Mouse (Mus musculus): ENCODE measurements at regions not wholly inside any gene's neighbourhood (a gene's known extent, or its start where the extent isn't known, plus 50 kb on each side); places are given as distances from the start of the nearest gene placed in this dataset.

GRCm38 (mm10) chr16:63016144-63016543 is 162.0 kb downstream of the Pros1 start:
- H3K36me3 ChIP-seq (ENCODE audit: control insufficient read depth in 1 of 2, insufficient read depth in 2 of 2, low read length in 2 of 2), result no peaks in the 10 kb centered on the region
- H3K9me3 ChIP-seq (replicated peaks; ENCODE audit: insufficient read depth, low read length), result no peaks in the 10 kb centered on the region
- H3K4me3 ChIP-seq (ENCODE audit: control insufficient read depth in 1 of 2, insufficient read depth in 1 of 2, low read depth in 2 of 2, low read length in 2 of 2), result no peak overlapping the region
- peak; percentile 12 for DNase-seq (ENCODE audit: low read depth, low spot score)
- H3K27ac ChIP-seq (ENCODE audit: control insufficient read depth, low read depth, low read length), result no peak overlapping the region
- TF ChIP-seq SMC3 (IDR thresholded peaks at IDR 0.05; ENCODE audit: low read depth, low read length) (peak; percentile 30), RAD21 (IDR thresholded peaks at IDR 0.05; ENCODE audit: low read depth, low read length) (peak; percentile 33), ELF1 (IDR thresholded peaks at IDR 0.05; ENCODE audit: low read depth, low read length) (no peak), CTCF (IDR thresholded peaks at IDR 0.05 in 2 of 3, conservative IDR thresholded peaks at IDR 0.05 in 1 of 3; ENCODE audit: control insufficient read depth in 1 of 3, insufficient read depth in 1 of 3, low read depth in 2 of 3, low read length in 3 of 3, poor library complexity in 1 of 3, severe bottlenecking in 1 of 3) (peak in 2 of 3 experiments; percentile 29 to 49; a peak in 3 of 6 replicates)
- no peaks in the 10 kb centered on the region for H3K79me2 ChIP-seq (ENCODE audit: control insufficient read depth, insufficient read depth, low read length, poor library complexity)
- no peaks in the 10 kb centered on the region for H3K27me3 ChIP-seq (ENCODE audit: control insufficient read depth in 1 of 2, insufficient read depth in 2 of 2, low read length in 2 of 2)
- H3K9ac ChIP-seq (ENCODE audit: control insufficient read depth, low read depth, low read length, poor library complexity, severe bottlenecking), result no peak overlapping the region
- H3K4me1 ChIP-seq (ENCODE audit: control insufficient read depth in 1 of 2, insufficient read depth in 2 of 2, low read length in 2 of 2), result no peaks in the 10 kb centered on the region

- H3K36me3 ChIP-seq (ENCODE audit: control insufficient read depth in 1 of 2, insufficient read depth in 2 of 2, low read length in 2 of 2), result no peaks in the 10 kb centered on the region
- H3K4me3 ChIP-seq (ENCODE audit: control insufficient read depth in 1 of 2, insufficient read depth in 1 of 2, low read depth in 2 of 2, low read length in 2 of 2), result no peak overlapping the region
- no peak for DNase-seq (ENCODE audit: low read depth, low spot score)
- H3K27me3 ChIP-seq (ENCODE audit: control insufficient read depth in 1 of 2, insufficient read depth in 2 of 2, low read length in 2 of 2), result no peaks in the 10 kb centered on the region
- H3K4me1 ChIP-seq (ENCODE audit: control insufficient read depth in 1 of 2, insufficient read depth in 2 of 2, low read length in 2 of 2), result no peaks in the 10 kb centered on the region
- no peak for TF ChIP-seq TCF12 (IDR thresholded peaks at IDR 0.05; ENCODE audit: low read depth, low read length)
- TF ChIP-seq KAT2A (conservative IDR thresholded peaks at IDR 0.05; ENCODE audit: low read depth, low read length), result no peak
- TF ChIP-seq USF1 (IDR thresholded peaks at IDR 0.05; ENCODE audit: low read depth, low read length), result no peak
- no peak for TF ChIP-seq MEF2A (IDR thresholded peaks at IDR 0.05; ENCODE audit: extremely low read depth, insufficient replicate concordance, low read depth, low read length, poor library complexity, severe bottlenecking)
- no peak for TF ChIP-seq USF2 (IDR thresholded peaks at IDR 0.05; ENCODE audit: borderline replicate concordance in 1 of 2, insufficient read depth in 1 of 2, low read depth in 1 of 2, low read length in 2 of 2)
- no peak for TF ChIP-seq MYC (IDR thresholded peaks at IDR 0.05; ENCODE audit: low read depth, low read length)
- TF ChIP-seq MXI1 (IDR thresholded peaks at IDR 0.05; ENCODE audit: low read depth, low read length), result no peak
- no peak for TF ChIP-seq UBTF (IDR thresholded peaks at IDR 0.05; ENCODE audit: borderline replicate concordance, insufficient read depth, low read depth, low read length)
- TF ChIP-seq JUND (IDR thresholded peaks at IDR 0.05; ENCODE audit: low read depth, low read length), result no peak
- no peak for TF ChIP-seq POLR2AphosphoS5 (IDR thresholded peaks at IDR 0.05; ENCODE audit: borderline replicate concordance, low read depth, low read length)
- no peak for TF ChIP-seq ZMIZ1 (IDR thresholded peaks at IDR 0.05; ENCODE audit: low read depth, low read length)
- no peak overlapping the region for H3K27ac ChIP-seq (ENCODE audit: control insufficient read depth, low read depth, low read length)
- H3K9me3 ChIP-seq (replicated peaks; ENCODE audit: insufficient read depth, low read length), result no peaks in the 10 kb centered on the region
- no peak overlapping the region for H3K9ac ChIP-seq (ENCODE audit: control insufficient read depth, low read depth, low read length, poor library complexity, severe bottlenecking)
- no peaks in the 10 kb centered on the region for H3K79me2 ChIP-seq (ENCODE audit: control insufficient read depth, insufficient read depth, low read length, poor library complexity)
These were observed 162.6 kb downstream of the Pros1 start for GRCm38 (mm10) chr16:63016658-63017057.

Data from MEL (cell line).